Mouse (Mus musculus): ENCODE results near the gene Mlc1. TPM values are rescaled to one million over a fixed set of nuclear protein-coding genes. Genes with fewer than 3 reads are reported as not detected.
A peak's percentile ranks its signal among the peaks of the same experiment; 100 is the strongest.

The Mlc1 gene
- polyA plus RNA-seq, 2 experiments: not detected

DNA sequence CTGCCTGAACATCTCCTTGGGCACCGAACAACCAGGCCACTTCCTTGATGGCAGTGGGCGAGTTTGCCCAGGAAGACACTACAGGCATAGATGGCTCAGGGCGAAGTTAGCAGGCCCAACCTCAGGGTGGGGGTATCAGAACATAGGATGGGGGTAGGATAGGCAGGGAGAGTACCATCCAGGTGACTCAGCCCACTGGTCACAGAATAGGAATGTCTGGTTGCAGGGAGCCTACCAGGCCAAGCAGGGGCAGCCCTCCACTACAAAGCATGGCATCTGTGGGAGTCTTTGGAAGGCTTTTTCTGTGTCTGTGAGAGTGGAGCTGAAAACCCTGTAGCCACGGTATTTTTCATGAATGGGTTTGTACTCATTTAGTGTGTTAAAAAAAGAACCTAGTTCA is 21.3 kb downstream of the Mlc1 start:
- no peak for DNase-seq (ENCODE audit: low read depth in 3 of 3, low spot score in 3 of 3)

DNA sequence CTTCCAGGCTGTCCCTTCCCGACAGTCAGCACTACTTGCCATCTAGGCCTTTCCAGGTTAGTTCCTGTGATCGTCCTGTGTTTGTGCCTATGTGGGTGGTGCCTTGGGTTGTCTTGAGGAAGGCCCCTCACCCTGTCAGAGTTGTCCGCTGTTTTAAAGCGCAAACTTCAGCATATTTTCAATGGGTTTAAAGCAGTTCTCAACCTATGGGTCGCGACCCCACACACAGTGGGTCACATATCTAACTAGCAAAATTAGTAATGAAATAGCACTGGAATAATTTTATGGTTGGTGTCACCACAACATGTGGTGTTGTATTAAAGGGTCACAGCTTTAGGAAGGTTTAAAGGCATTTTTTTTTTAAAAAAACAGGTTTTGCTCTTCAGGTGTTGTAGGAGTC is 23.5 kb downstream of the Mlc1 start:
- H3K27ac ChIP-seq: no peak overlapping the region
- ATAC-seq (ENCODE audit: insufficient read depth): no peak
- WGBS (ENCODE audit: insufficient replicate concordance): 68% methylated on average over 6 of the region's 6 CpGs
- no peak for TF ChIP-seq CTCF (IDR thresholded peaks at IDR 0.05; ENCODE audit: low read depth)
- TF ChIP-seq EP300 (IDR thresholded peaks at IDR 0.05; ENCODE audit: low read depth): no peak
- H3K4me2 ChIP-seq (ENCODE audit: low read depth): no peak overlapping the region
- DNase-seq (ENCODE audit: low read depth in 3 of 3, low spot score in 3 of 3): no peak
- H3K4me1 ChIP-seq (replicated peaks; ENCODE audit: control insufficient read depth in 2 of 2, insufficient read depth in 2 of 2, low read length in 1 of 2): no peaks in the 10 kb centered on the region
- no peaks in the 10 kb centered on the region for H3K9me3 ChIP-seq (ENCODE audit: control insufficient read depth, low read length)
- no peak overlapping the region for H3K9ac ChIP-seq (replicated peaks)
- H3K36me3 ChIP-seq (replicated peaks; ENCODE audit: control insufficient read depth, insufficient read depth, low read depth): no peaks in the 10 kb centered on the region
- H3K4me3 ChIP-seq (ENCODE audit: insufficient read depth in 1 of 2, low read depth in 2 of 2, low read length in 2 of 2): no peak overlapping the region
- peaks cover 6% of the 10 kb centered on the region for H3K27me3 ChIP-seq (ENCODE audit: control insufficient read depth, insufficient read depth, low read length)

More for the DNA sequence above, 21.3 kb downstream of the Mlc1 start:
- Histone ChIP-seq H3K9ac (replicated peaks) (no peak overlapping the region), H3K27ac (no peak overlapping the region), H3K4me3 (ENCODE audit: insufficient read depth in 1 of 2, low read depth in 2 of 2, low read length in 2 of 2) (no peak overlapping the region), H3K4me2 (ENCODE audit: low read depth) (no peak overlapping the region), H3K9me3 (ENCODE audit: control insufficient read depth, low read length) (no peaks in the 10 kb centered on the region), H3K4me1 (replicated peaks; ENCODE audit: control insufficient read depth in 2 of 2, insufficient read depth in 2 of 2, low read length in 1 of 2) (no peaks in the 10 kb centered on the region), H3K36me3 (replicated peaks; ENCODE audit: control insufficient read depth, insufficient read depth, low read depth) (no peaks in the 10 kb centered on the region), H3K27me3 (ENCODE audit: control insufficient read depth, insufficient read depth, low read length) (peaks cover 6% of the 10 kb centered on the region)
- TF ChIP-seq CTCF (IDR thresholded peaks at IDR 0.05; ENCODE audit: low read depth): no peak
- 51% methylated on average over 4 of the region's 4 CpGs for WGBS (ENCODE audit: insufficient replicate concordance)
- ATAC-seq (ENCODE audit: insufficient read depth): no peak

DNA sequence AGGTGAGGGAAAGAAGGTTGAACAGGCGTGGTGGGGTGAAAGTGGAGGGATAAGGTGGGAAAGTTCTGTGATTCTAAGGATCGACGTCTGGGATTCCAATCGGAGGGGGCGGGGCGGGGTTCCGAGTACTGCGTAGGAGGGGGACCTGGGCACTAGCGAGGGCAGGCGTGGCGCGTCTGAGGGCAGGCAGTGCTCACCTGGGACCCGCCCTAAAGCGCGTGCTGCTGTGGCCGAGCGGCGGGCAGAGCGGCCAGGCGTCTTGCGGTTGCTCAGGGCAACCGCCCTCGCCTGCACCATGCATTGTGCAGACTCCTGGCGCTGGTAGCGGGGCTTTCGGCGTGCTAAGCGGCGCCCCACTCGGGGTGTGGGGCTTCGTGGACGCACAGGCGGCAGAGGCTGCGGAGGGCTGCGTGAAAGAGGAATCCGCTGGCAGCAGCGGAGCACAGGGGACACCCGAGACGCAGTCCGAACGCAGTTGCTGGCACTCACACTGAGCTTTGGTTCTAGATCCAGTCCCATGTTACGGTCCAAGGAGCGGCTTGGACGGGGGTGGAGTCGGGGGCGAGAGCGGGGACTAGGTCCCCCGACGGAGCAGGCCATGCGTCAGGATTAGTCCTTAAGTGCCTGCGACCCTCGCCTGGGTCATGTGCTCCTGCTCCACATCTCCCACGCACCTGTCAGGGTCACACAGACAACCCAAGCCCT is 24.3 kb downstream of the Mlc1 start, which contains the start of gene Ttll8:
Gene Ttll8, minus strand, starts transcription at position 51 of the 705 bp plus-strand sequence.
- Histone ChIP-seq H3K9me3 (ENCODE audit: control insufficient read depth, low read length) (no peaks in the 10 kb centered on the region), H3K4me1 (replicated peaks; ENCODE audit: control insufficient read depth in 2 of 2, insufficient read depth in 2 of 2, low read length in 1 of 2) (no peaks in the 10 kb centered on the region), H3K36me3 (replicated peaks; ENCODE audit: control insufficient read depth, insufficient read depth, low read depth) (no peaks in the 10 kb centered on the region), H3K27ac (no peak within 1 kb of the TSS), H3K4me3 (ENCODE audit: insufficient read depth in 1 of 2, low read depth in 2 of 2, low read length in 2 of 2) (no peak within 1 kb of the TSS), H3K27me3 (ENCODE audit: control insufficient read depth, insufficient read depth, low read length) (peaks cover 6% of the 10 kb centered on the region), H3K4me2 (ENCODE audit: low read depth) (peak within 1 kb of the TSS; percentile 45), H3K9ac (replicated peaks) (no peak within 1 kb of the TSS)
- ATAC-seq (ENCODE audit: insufficient read depth) (no peak), DNase-seq (ENCODE audit: low read depth in 3 of 3, low spot score in 3 of 3) (no peak)
- no peak for TF ChIP-seq EP300 (IDR thresholded peaks at IDR 0.05; ENCODE audit: low read depth)
- TF ChIP-seq CTCF (IDR thresholded peaks at IDR 0.05; ENCODE audit: low read depth): no peak
- WGBS (ENCODE audit: insufficient replicate concordance): 6% methylated on average over 53 of the region's 53 CpGs

DNA sequence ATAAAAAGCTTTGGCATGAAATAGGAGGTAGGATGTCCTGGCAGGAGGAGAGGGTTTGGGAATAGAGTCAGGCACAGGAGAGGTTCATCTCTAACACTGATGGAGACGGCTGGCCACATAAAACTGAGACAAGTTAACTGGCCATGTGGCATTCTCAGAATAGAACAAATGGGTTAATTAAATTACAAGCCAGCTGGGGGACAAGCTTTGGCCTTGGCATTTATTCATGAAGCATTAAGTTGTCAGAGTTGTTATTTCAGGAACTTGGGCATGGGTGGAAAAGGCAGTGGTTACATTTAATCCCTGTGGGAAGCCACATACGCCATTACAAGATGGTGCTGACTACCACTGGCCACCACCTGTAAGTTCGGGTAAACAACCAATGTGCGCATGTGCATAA is 27.6 kb downstream of the Mlc1 start:
- Histone ChIP-seq H3K4me1 (replicated peaks; ENCODE audit: control insufficient read depth in 2 of 2, insufficient read depth in 2 of 2, low read length in 1 of 2) (no peaks in the 10 kb centered on the region), H3K27me3 (ENCODE audit: control insufficient read depth, insufficient read depth, low read length) (peaks cover 6% of the 10 kb centered on the region), H3K9ac (replicated peaks) (no peak overlapping the region), H3K4me2 (ENCODE audit: low read depth) (no peak overlapping the region), H3K27ac (no peak overlapping the region), H3K4me3 (ENCODE audit: insufficient read depth in 1 of 2, low read depth in 2 of 2, low read length in 2 of 2) (no peak overlapping the region), H3K36me3 (replicated peaks; ENCODE audit: control insufficient read depth, insufficient read depth, low read depth) (no peaks in the 10 kb centered on the region), H3K9me3 (ENCODE audit: control insufficient read depth, low read length) (no peaks in the 10 kb centered on the region)
- TF ChIP-seq EP300 (IDR thresholded peaks at IDR 0.05; ENCODE audit: low read depth) (no peak), CTCF (IDR thresholded peaks at IDR 0.05; ENCODE audit: low read depth) (no peak)
- WGBS (ENCODE audit: insufficient replicate concordance): 62% methylated on average over 4 of the region's 4 CpGs
- DNase-seq (ENCODE audit: low read depth in 3 of 3, low spot score in 3 of 3) (no peak), ATAC-seq (ENCODE audit: insufficient read depth) (no peak)

DNA sequence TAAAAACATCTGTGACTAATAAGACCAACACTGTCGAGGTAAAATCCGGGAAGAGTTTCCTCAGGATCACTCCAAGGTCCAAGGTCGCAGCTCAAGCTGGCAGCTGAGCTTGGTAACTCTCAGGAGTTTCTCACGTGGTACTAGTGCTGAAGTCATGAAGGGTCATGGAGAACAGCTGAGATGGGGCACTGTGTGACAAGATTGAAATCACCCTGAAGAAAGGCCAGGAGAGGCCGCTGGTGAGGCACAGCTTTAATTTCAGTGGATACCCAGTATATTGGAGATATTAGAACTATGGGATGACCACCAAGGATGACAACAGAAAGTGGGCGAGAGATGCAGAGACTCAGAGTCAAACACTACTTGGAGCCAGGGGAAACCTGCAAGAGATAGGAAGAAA is 32.0 kb downstream of the Mlc1 start:
- no peak for ATAC-seq (ENCODE audit: insufficient read depth)
- H3K4me3 ChIP-seq (ENCODE audit: insufficient read depth in 1 of 2, low read depth in 2 of 2, low read length in 2 of 2): no peak overlapping the region
- TF ChIP-seq CTCF (IDR thresholded peaks at IDR 0.05; ENCODE audit: low read depth) (peak; percentile 11; the same call in 1 of the 2 replicates), EP300 (IDR thresholded peaks at IDR 0.05; ENCODE audit: low read depth) (no peak)
- DNase-seq (ENCODE audit: low read depth in 3 of 3, low spot score in 3 of 3): no peak
- no peaks in the 10 kb centered on the region for H3K4me1 ChIP-seq (replicated peaks; ENCODE audit: control insufficient read depth in 2 of 2, insufficient read depth in 2 of 2, low read length in 1 of 2)
- no peaks in the 10 kb centered on the region for H3K9me3 ChIP-seq (ENCODE audit: control insufficient read depth, low read length)
- H3K27ac ChIP-seq: no peak overlapping the region
- H3K36me3 ChIP-seq (replicated peaks; ENCODE audit: control insufficient read depth, insufficient read depth, low read depth): no peaks in the 10 kb centered on the region
- 32% methylated on average over 6 of the region's 6 CpGs for WGBS (ENCODE audit: insufficient replicate concordance)
- no peaks in the 10 kb centered on the region for H3K27me3 ChIP-seq (ENCODE audit: control insufficient read depth, insufficient read depth, low read length)
- no peak overlapping the region for H3K4me2 ChIP-seq (ENCODE audit: low read depth)
- H3K9ac ChIP-seq (replicated peaks): no peak overlapping the region
